Mouse (Mus musculus): ENCODE measurements around the gene Jpt2. TPM values are rescaled to one million over a fixed set of nuclear protein-coding genes. Genes with fewer than 3 reads are reported as not detected.

Gene Jpt2
- polyA plus RNA-seq (2021; fragmentation: Nextera tagmentation), result 3.8 and 5.3 TPM in 2 replicates
- long read RNA-seq, experiment 1, transcript Jpt2-201 (5 exons, 2,672 nt), result major isoform, 40 of 46 reads
- long read RNA-seq, experiment 1, partial matches to known transcripts, result 0 of 46 reads
- long read RNA-seq, experiment 1, other reads (novel, unspliced or antisense), result 5 of 46 reads
- long read RNA-seq, experiment 2, transcript Jpt2-201 (5 exons, 2,672 nt), result major isoform, 6 of 6 reads
- long read RNA-seq, experiment 2, partial matches to known transcripts, result 0 of 6 reads
- long read RNA-seq, experiment 2, other reads (novel, unspliced or antisense), result 0 of 6 reads

GRCm38 (mm10) chr17:24960135-24960851, at the start of gene Jpt2:
Gene Jpt2 (minus strand): TSS chr17:24960689.

GRCm38 (mm10) chr17:24936259-24937237, 23.9 kb downstream of the Jpt2 start, which contains the start of gene Mapk8ip3:
Gene Mapk8ip3 (minus strand): TSS chr17:24936977.

GRCm38 (mm10) chr17:24896241-24896992, 64.1 kb downstream of the Jpt2 start, which contains the start of gene Nme3:
Gene Nme3 (plus strand): TSS chr17:24896500.

GRCm38 (mm10) chr17:24894995-24895547, 65.4 kb downstream of the Jpt2 start, which contains the start of the genes Eme2 and Mrps34:
Gene Eme2 (minus strand): TSS chr17:24895087.
Gene Mrps34 (plus strand): TSS chr17:24895116.

Other genes with a start within 250 kb of the Jpt2 start
- not detected in 2 replicates for gene Rnf151, start 242.6 kb downstream of the Jpt2 start, polyA plus RNA-seq (2021; fragmentation: Nextera tagmentation)
- gene Rps2, start 242.6 kb downstream of the Jpt2 start, polyA plus RNA-seq (2021; fragmentation: Nextera tagmentation), result 1,532 and 1,546 TPM in 2 replicates
- 938 and 1,009 TPM in 2 replicates for gene Ndufb10, start 236.2 kb downstream of the Jpt2 start, polyA plus RNA-seq (2021; fragmentation: Nextera tagmentation)
- 0.19 and 0.53 TPM in 2 replicates for gene Rpl3l, start 232.9 kb downstream of the Jpt2 start, polyA plus RNA-seq (2021; fragmentation: Nextera tagmentation)
- gene Msrb1, start 224.0 kb downstream of the Jpt2 start, polyA plus RNA-seq (2021; fragmentation: Nextera tagmentation), result 6.8 and 17.1 TPM in 2 replicates
- gene Hs3st6, start 207.7 kb downstream of the Jpt2 start, polyA plus RNA-seq (2021; fragmentation: Nextera tagmentation), result 0.55 and 0.97 TPM in 2 replicates
- not detected in 2 replicates for gene Meiob, start 156.4 kb downstream of the Jpt2 start, polyA plus RNA-seq (2021; fragmentation: Nextera tagmentation)
- gene Hagh, start 120.5 kb downstream of the Jpt2 start, polyA plus RNA-seq (2021; fragmentation: Nextera tagmentation), result 287 and 337 TPM in 2 replicates
- gene Fahd1, start 110.3 kb downstream of the Jpt2 start, polyA plus RNA-seq (2021; fragmentation: Nextera tagmentation), result 21.7 and 24.4 TPM in 2 replicates
- not detected in 2 replicates for gene Igfals, start 94.7 kb downstream of the Jpt2 start, polyA plus RNA-seq (2021; fragmentation: Nextera tagmentation)
- 42.6 and 58.2 TPM in 2 replicates for gene Nubp2, start 74.3 kb downstream of the Jpt2 start, polyA plus RNA-seq (2021; fragmentation: Nextera tagmentation)
- 84.9 and 110 TPM in 2 replicates for gene Spsb3, start 74.0 kb downstream of the Jpt2 start, polyA plus RNA-seq (2021; fragmentation: Nextera tagmentation)
- gene Eme2, start 65.6 kb downstream of the Jpt2 start, polyA plus RNA-seq (2021; fragmentation: Nextera tagmentation), result 15.5 and 16.2 TPM in 2 replicates
- gene Mrps34, start 65.6 kb downstream of the Jpt2 start, polyA plus RNA-seq (2021; fragmentation: Nextera tagmentation), result 130 and 171 TPM in 2 replicates
- 117 and 135 TPM in 2 replicates for gene Nme3, start 64.2 kb downstream of the Jpt2 start, polyA plus RNA-seq (2021; fragmentation: Nextera tagmentation)
- 49.2 and 62.4 TPM in 2 replicates for gene Mapk8ip3, start 23.7 kb downstream of the Jpt2 start, polyA plus RNA-seq (2021; fragmentation: Nextera tagmentation)
- gene Cramp1l, start 55.1 kb upstream of the Jpt2 start, polyA plus RNA-seq (2021; fragmentation: Nextera tagmentation), result 4.1 and 9.0 TPM in 2 replicates
- gene Ift140, start 55.4 kb upstream of the Jpt2 start, polyA plus RNA-seq (2021; fragmentation: Nextera tagmentation), result 3.1 and 4.2 TPM in 2 replicates
- 12.0 and 13.3 TPM in 2 replicates for gene Tmem204, start 122.9 kb upstream of the Jpt2 start, polyA plus RNA-seq (2021; fragmentation: Nextera tagmentation)
- gene Telo2, start 155.3 kb upstream of the Jpt2 start, polyA plus RNA-seq (2021; fragmentation: Nextera tagmentation), result 7.1 and 7.9 TPM in 2 replicates
- gene Ptx4, start 160.1 kb upstream of the Jpt2 start, polyA plus RNA-seq (2021; fragmentation: Nextera tagmentation), result not detected in 2 replicates
- gene Clcn7, start 172.7 kb upstream of the Jpt2 start, polyA plus RNA-seq (2021; fragmentation: Nextera tagmentation), result 25.3 and 35.1 TPM in 2 replicates
- not detected in 2 replicates for gene Ccdc154, start 201.8 kb upstream of the Jpt2 start, polyA plus RNA-seq (2021; fragmentation: Nextera tagmentation)
- not detected in 2 replicates for gene Gm38655, start 214.8 kb upstream of the Jpt2 start, polyA plus RNA-seq (2021; fragmentation: Nextera tagmentation)
- gene BC003965, start 223.9 kb upstream of the Jpt2 start, polyA plus RNA-seq (2021; fragmentation: Nextera tagmentation), result 22.1 and 26.2 TPM in 2 replicates
- 11.8 and 14.0 TPM in 2 replicates for gene Unkl, start 227.7 kb upstream of the Jpt2 start, polyA plus RNA-seq (2021; fragmentation: Nextera tagmentation)